Mouse (Mus musculus): ENCODE results near the gene Lmo7. TPM values are rescaled to one million over a fixed set of nuclear protein-coding genes. Genes with fewer than 3 reads are reported as not detected.

Lmo7 gene
- polyA plus RNA-seq, 1 experiment from 2014 or later: not detected

- H3K27ac ChIP-seq: no peak overlapping the region
- no peaks in the 10 kb centered on the region for H3K79me2 ChIP-seq (ENCODE audit: inconsistent target)
- no peak overlapping the region for H3K4me3 ChIP-seq (ENCODE audit: inconsistent target)
- no peaks in the 10 kb centered on the region for H3K36me3 ChIP-seq (ENCODE audit: inconsistent target)
- WGBS (ENCODE audit: missing documents): 5% methylated on average over 3 of the region's 3 CpGs
Observed at GRCm38 (mm10) chr14:101862088-101862487, 132.3 kb downstream of the Lmo7 start.

GRCm38 (mm10) chr14:101867071-101867733 lies 137.4 kb downstream of the Lmo7 start:
- Histone ChIP-seq H3K79me2 (ENCODE audit: inconsistent target) (no peaks in the 10 kb centered on the region), H3K36me3 (ENCODE audit: inconsistent target) (no peaks in the 10 kb centered on the region), H3K27ac (no peak overlapping the region), H3K4me3 (ENCODE audit: inconsistent target) (no peak overlapping the region)
- WGBS (ENCODE audit: missing documents): 74% methylated on average over 9 of the region's 10 CpGs

- no peak overlapping the region for H3K27ac ChIP-seq
- H3K79me2 ChIP-seq (ENCODE audit: inconsistent target): no peaks in the 10 kb centered on the region
- WGBS (ENCODE audit: missing documents): 92% methylated on average over 6 of the region's 6 CpGs
- H3K4me3 ChIP-seq (ENCODE audit: inconsistent target): no peak overlapping the region
- no peaks in the 10 kb centered on the region for H3K36me3 ChIP-seq (ENCODE audit: inconsistent target)
Observed at GRCm38 (mm10) chr14:101869145-101869544, 139.4 kb downstream of the Lmo7 start.

GRCm38 (mm10) chr14:101869661-101870060 lies 139.9 kb downstream of the Lmo7 start:
- Histone ChIP-seq H3K36me3 (ENCODE audit: inconsistent target) (no peaks in the 10 kb centered on the region), H3K27ac (no peak overlapping the region), H3K4me3 (ENCODE audit: inconsistent target) (no peak overlapping the region), H3K79me2 (ENCODE audit: inconsistent target) (no peaks in the 10 kb centered on the region)
- WGBS (ENCODE audit: missing documents): 88% methylated on average over 4 of the region's 4 CpGs

GRCm38 (mm10) chr14:101870171-101870902 lies 140.6 kb downstream of the Lmo7 start:
- Histone ChIP-seq H3K4me3 (ENCODE audit: inconsistent target) (no peak overlapping the region), H3K79me2 (ENCODE audit: inconsistent target) (no peaks in the 10 kb centered on the region), H3K27ac (no peak overlapping the region), H3K36me3 (ENCODE audit: inconsistent target) (no peaks in the 10 kb centered on the region)
- WGBS (ENCODE audit: missing documents): 86% methylated on average over 9 of the region's 9 CpGs

GRCm38 (mm10) chr14:101872846-101873245 lies 143.1 kb downstream of the Lmo7 start:
- Histone ChIP-seq H3K27ac (no peak overlapping the region), H3K79me2 (ENCODE audit: inconsistent target) (no peaks in the 10 kb centered on the region), H3K4me3 (ENCODE audit: inconsistent target) (no peak overlapping the region), H3K36me3 (ENCODE audit: inconsistent target) (no peaks in the 10 kb centered on the region)
- WGBS (ENCODE audit: missing documents): 81% methylated on average over 3 of the region's 3 CpGs

GRCm38 (mm10) chr14:101878346-101879049 lies 148.7 kb downstream of the Lmo7 start:
- H3K79me2 ChIP-seq (ENCODE audit: inconsistent target): no peaks in the 10 kb centered on the region
- WGBS (ENCODE audit: missing documents): 88% methylated on average over 8 of the region's 8 CpGs
- H3K27ac ChIP-seq: no peak overlapping the region

GRCm38 (mm10) chr14:101879050-101879694 lies 149.4 kb downstream of the Lmo7 start:
- Histone ChIP-seq H3K36me3 (ENCODE audit: inconsistent target) (no peaks in the 10 kb centered on the region), H3K79me2 (ENCODE audit: inconsistent target) (no peaks in the 10 kb centered on the region), H3K4me3 (ENCODE audit: inconsistent target) (no peak overlapping the region), H3K27ac (no peak overlapping the region)
- 55% methylated on average over 7 of the region's 7 CpGs for WGBS (ENCODE audit: missing documents)

More at GRCm38 (mm10) chr14:101878346-101879049, 148.7 kb downstream of the Lmo7 start:
- no peaks in the 10 kb centered on the region for H3K36me3 ChIP-seq (ENCODE audit: inconsistent target)
- no peak overlapping the region for H3K4me3 ChIP-seq (ENCODE audit: inconsistent target)

- Histone ChIP-seq H3K27ac (no peak overlapping the region), H3K36me3 (ENCODE audit: inconsistent target) (no peaks in the 10 kb centered on the region), H3K4me3 (ENCODE audit: inconsistent target) (no peak overlapping the region), H3K79me2 (ENCODE audit: inconsistent target) (no peaks in the 10 kb centered on the region)
- 2% methylated on average over 5 of the region's 5 CpGs for WGBS (ENCODE audit: missing documents)
Observed at GRCm38 (mm10) chr14:101882966-101883365, 153.2 kb downstream of the Lmo7 start.

- 82% methylated on average over 6 of the region's 6 CpGs for WGBS (ENCODE audit: missing documents)
- Histone ChIP-seq H3K27ac (no peak overlapping the region), H3K4me3 (ENCODE audit: inconsistent target) (no peak overlapping the region), H3K36me3 (ENCODE audit: inconsistent target) (no peaks in the 10 kb centered on the region), H3K79me2 (ENCODE audit: inconsistent target) (no peaks in the 10 kb centered on the region)
Observed at GRCm38 (mm10) chr14:101883787-101884186, 154.0 kb downstream of the Lmo7 start.

- no peak overlapping the region for H3K27ac ChIP-seq
- WGBS (ENCODE audit: missing documents): 95% methylated on average over 10 of the region's 10 CpGs
- no peak overlapping the region for H3K4me3 ChIP-seq (ENCODE audit: inconsistent target)
- no peaks in the 10 kb centered on the region for H3K36me3 ChIP-seq (ENCODE audit: inconsistent target)
- H3K79me2 ChIP-seq (ENCODE audit: inconsistent target): no peaks in the 10 kb centered on the region
Observed at GRCm38 (mm10) chr14:101886320-101886719, 156.6 kb downstream of the Lmo7 start.

- no peak overlapping the region for H3K4me3 ChIP-seq (ENCODE audit: inconsistent target)
Observed at GRCm38 (mm10) chr14:101891903-101892448, 162.2 kb downstream of the Lmo7 start.

GRCm38 (mm10) chr14:101892496-101892895 lies 162.7 kb downstream of the Lmo7 start:
- no peaks in the 10 kb centered on the region for H3K79me2 ChIP-seq (ENCODE audit: inconsistent target)
- WGBS (ENCODE audit: missing documents): 91% methylated on average over 7 of the region's 8 CpGs
- H3K4me3 ChIP-seq (ENCODE audit: inconsistent target): no peak overlapping the region
- no peak overlapping the region for H3K27ac ChIP-seq
- no peaks in the 10 kb centered on the region for H3K36me3 ChIP-seq (ENCODE audit: inconsistent target)

More at GRCm38 (mm10) chr14:101891903-101892448, 162.2 kb downstream of the Lmo7 start:
- Histone ChIP-seq H3K36me3 (ENCODE audit: inconsistent target) (no peaks in the 10 kb centered on the region), H3K27ac (no peak overlapping the region), H3K79me2 (ENCODE audit: inconsistent target) (no peaks in the 10 kb centered on the region)
- WGBS (ENCODE audit: missing documents): 72% methylated on average over 10 of the region's 10 CpGs

GRCm38 (mm10) chr14:101893215-101893614 lies 163.5 kb downstream of the Lmo7 start:
- H3K79me2 ChIP-seq (ENCODE audit: inconsistent target): no peaks in the 10 kb centered on the region
- H3K27ac ChIP-seq: no peak overlapping the region
- no peaks in the 10 kb centered on the region for H3K36me3 ChIP-seq (ENCODE audit: inconsistent target)
- WGBS (ENCODE audit: missing documents): 93% methylated on average over 6 of the region's 6 CpGs
- H3K4me3 ChIP-seq (ENCODE audit: inconsistent target): no peak overlapping the region
